18 mouse cellular contexts compared by ENCODE assay signal in genomic region chr3:80004556-80004955, GRCm38 (mm10).
DNase-seq lines count a peak whose midpoint lies in the region; ATAC-seq and TF ChIP-seq lines count a peak whose summit lies in the region.
"Had no signal": no experiment of that assay in that cellular context is flagged by ENCODE, and none has a peak within 500 bp of the region (broad histone marks: within the 10 kb centered on the region; RNA-seq: fewer than 3 reads in every experiment).

No protein-coding gene starts in this region.

- peak overlapping the region; percentile 73 for H3K27ac ChIP-seq in heart, adult 2 months
- H3K27ac ChIP-seq in kidney, embryonic 16.5 days (ENCODE audit: low read length) = 0 out of 2 replicates have a peak overlapping the region, but pooled peaks have one; percentile 29
- peak overlapping the region; percentile 66 for H3K27ac ChIP-seq in brown adipose tissue, adult 24 weeks (replicated peaks; ENCODE audit: low read depth, low read length)
- H3K27ac ChIP-seq in forebrain, embryonic 16.5 days (ENCODE audit: low read length) = no peak overlapping the region
- H3K27ac ChIP-seq: embryonic facial prominence, embryonic 13.5 days; liver, embryonic 12.5 days; midbrain, embryonic 15.5 days had no signal

- intact Hi-C loops in heart, adult 2 months (cut with DNase I) = no loop called here

- no peaks in the 10 kb centered on the region for H3K27me3 ChIP-seq in heart, adult 2 months (ENCODE audit: control insufficient read depth, insufficient read depth, low read length)
- H3K27me3 ChIP-seq in kidney, embryonic 16.5 days (ENCODE audit: insufficient read depth, low read length) = no peaks in the 10 kb centered on the region
- no peaks in the 10 kb centered on the region for H3K27me3 ChIP-seq in forebrain, embryonic 16.5 days (replicated peaks; ENCODE audit: control insufficient read depth, insufficient read depth, low read length)
- H3K27me3 ChIP-seq: embryonic facial prominence, embryonic 13.5 days; heart, embryonic 12.5 days; liver, embryonic 12.5 days; midbrain, embryonic 15.5 days had no signal

- TF ChIP-seq EP300 in heart, adult 2 months (IDR thresholded peaks at IDR 0.05; ENCODE audit: insufficient read depth, low read depth, low read length) = no peak

- H3K79me2 ChIP-seq in heart, adult 2 months (replicated peaks; ENCODE audit: control insufficient read depth, insufficient read depth, low read length) = no peaks in the 10 kb centered on the region

- no peak for ATAC-seq in kidney, embryonic 16.5 days (ENCODE audit: low FRiP score, low TSS enrichment)
- peak; percentile 38; the same call in 1 of the 2 replicates for ATAC-seq in forebrain, embryonic 16.5 days
- ATAC-seq: inflammation-experienced regulatory T-cells, adult 6 months; liver, embryonic 12.5 days; midbrain, embryonic 15.5 days had no signal

- no peak overlapping the region for H3K9ac ChIP-seq in heart, adult 2 months (ENCODE audit: low read depth, low read length)
- no peak overlapping the region for H3K9ac ChIP-seq in kidney, embryonic 16.5 days (replicated peaks; ENCODE audit: low read length)
- no peak overlapping the region for H3K9ac ChIP-seq in forebrain, embryonic 16.5 days (replicated peaks; ENCODE audit: low read depth, low read length)
- H3K9ac ChIP-seq: embryonic facial prominence, embryonic 13.5 days; heart, embryonic 12.5 days; liver, embryonic 12.5 days; midbrain, embryonic 15.5 days had no signal

- no peak overlapping the region for H3K4me3 ChIP-seq in heart, adult 2 months
- H3K4me3 ChIP-seq in kidney, embryonic 16.5 days (ENCODE audit: low read length) = no peak overlapping the region
- H3K4me3 ChIP-seq in brown adipose tissue, adult 24 weeks (ENCODE audit: insufficient read depth, low read depth, low read length) = no peak overlapping the region
- H3K4me3 ChIP-seq in forebrain, embryonic 16.5 days (replicated peaks; ENCODE audit: low read length) = no peak overlapping the region
- H3K4me3 ChIP-seq: embryonic facial prominence, embryonic 13.5 days; heart, embryonic 12.5 days; liver, embryonic 12.5 days; midbrain, embryonic 15.5 days; myocyte had no signal

- no peak for DNase-seq in heart, adult 2 months
- no peak for DNase-seq in heart, adult 8-10 months (ENCODE audit: low spot score)
- DNase-seq in kidney, postnatal 14 days = no peak
- no peak for DNase-seq in kidney, adult 18-20 months
- DNase-seq: cerebellum, adult 9-10 months; gastrocnemius, postnatal 10 days; kidney, adult 8-10 months; kidney, postnatal 36 days; lung, postnatal 14 days had no signal

- WGBS in heart, adult 2 months = 61% methylated on average over 3 of the region's 3 CpGs
- WGBS in kidney, embryonic 16.5 days = 79% methylated on average over 3 of the region's 3 CpGs
- 71% methylated on average over 3 of the region's 3 CpGs for WGBS in forebrain, embryonic 16.5 days

- no peak overlapping the region for H3K4me2 ChIP-seq in kidney, embryonic 16.5 days (replicated peaks; ENCODE audit: low read depth, low read length)
- H3K4me2 ChIP-seq in forebrain, embryonic 16.5 days (ENCODE audit: low read length) = no peak overlapping the region
- H3K4me2 ChIP-seq: embryonic facial prominence, embryonic 13.5 days; heart, embryonic 12.5 days; liver, embryonic 12.5 days; midbrain, embryonic 15.5 days had no signal

- no peak for TF ChIP-seq CTCF in heart, adult 2 months (IDR thresholded peaks at IDR 0.05)

- no peak for TF ChIP-seq POLR2A in heart, adult 2 months (IDR thresholded peaks at IDR 0.05; ENCODE audit: insufficient read depth, low read depth, low read length)

- H3K9me3 ChIP-seq in kidney, embryonic 16.5 days (ENCODE audit: low read length) = no peaks in the 10 kb centered on the region
- no peaks in the 10 kb centered on the region for H3K9me3 ChIP-seq in forebrain, embryonic 16.5 days (ENCODE audit: control insufficient read depth, low read length)
- H3K9me3 ChIP-seq: embryonic facial prominence, embryonic 13.5 days; heart, embryonic 12.5 days; liver, embryonic 12.5 days; midbrain, embryonic 15.5 days had no signal

- peaks cover 7% of the 10 kb centered on the region for H3K36me3 ChIP-seq in heart, adult 2 months (ENCODE audit: control insufficient read depth, insufficient read depth, low read length)
- no peaks in the 10 kb centered on the region for H3K36me3 ChIP-seq in kidney, embryonic 16.5 days (ENCODE audit: insufficient read depth, low read length)
- H3K36me3 ChIP-seq in forebrain, embryonic 16.5 days (ENCODE audit: control insufficient read depth, insufficient read depth) = no peaks in the 10 kb centered on the region
- H3K36me3 ChIP-seq: embryonic facial prominence, embryonic 13.5 days; heart, embryonic 12.5 days; liver, embryonic 12.5 days; midbrain, embryonic 15.5 days had no signal

- H3K4me1 ChIP-seq in heart, adult 2 months (ENCODE audit: control insufficient read depth, insufficient read depth, low read length) = peaks cover 11% of the 10 kb centered on the region
- no peaks in the 10 kb centered on the region for H3K4me1 ChIP-seq in kidney, embryonic 16.5 days (ENCODE audit: insufficient read depth, low read length)
- peaks cover 10% of the 10 kb centered on the region for H3K4me1 ChIP-seq in brown adipose tissue, adult 24 weeks (ENCODE audit: control insufficient read depth, insufficient read depth, insufficient read length, low read length)
- no peaks in the 10 kb centered on the region for H3K4me1 ChIP-seq in forebrain, embryonic 16.5 days (replicated peaks; ENCODE audit: control insufficient read depth, insufficient read depth, low read length)
- H3K4me1 ChIP-seq: embryonic facial prominence, embryonic 13.5 days; midbrain, embryonic 15.5 days had no signal
